Mouse (Mus musculus) embryo, embryonic 11.5 days (tissue): Measurements from ENCODE around the gene Snx5.

ENCODE experiments used
- DNase-seq: peaks from one replicate; pipeline ENCODE4 v3.0.0-alpha.2; 2012; ENCODE audit warnings: low read depth, low spot score

Snx5 gene

GRCm38 (mm10) chr2:144270507-144271420, at the start of gene Snx5, which contains the start of gene Mgme1:
Gene Snx5, minus strand, starts transcription at chr2:144270906.
Gene Mgme1, plus strand, starts transcription at chr2:144270663.
- peak; percentile 92 for DNase-seq

GRCm38 (mm10) chr2:144311372-144311771, 40.7 kb upstream of the Snx5 start:
- no peak for DNase-seq

GRCm38 (mm10) chr2:144310273-144310672, 39.6 kb upstream of the Snx5 start:
- no peak for DNase-seq

- DNase-seq = no peak
These were observed 37.9 kb upstream of the Snx5 start for GRCm38 (mm10) chr2:144308561-144308960.

GRCm38 (mm10) chr2:144305721-144306294, 35.1 kb upstream of the Snx5 start:
- no peak for DNase-seq

GRCm38 (mm10) chr2:144301101-144301500, 30.4 kb upstream of the Snx5 start:
- no peak for DNase-seq

GRCm38 (mm10) chr2:144299749-144300669, 29.3 kb upstream of the Snx5 start:
- no peak for DNase-seq

GRCm38 (mm10) chr2:144295145-144295735, 24.5 kb upstream of the Snx5 start:
- no peak for DNase-seq

GRCm38 (mm10) chr2:144291600-144292305, 21.0 kb upstream of the Snx5 start:
- no peak for DNase-seq

- DNase-seq = no peak
These were observed 19.6 kb upstream of the Snx5 start for GRCm38 (mm10) chr2:144290321-144290720.

- no peak for DNase-seq
These were observed 10.7 kb upstream of the Snx5 start for GRCm38 (mm10) chr2:144281417-144281816.

GRCm38 (mm10) chr2:144280568-144280967, 9.9 kb upstream of the Snx5 start:
- DNase-seq = no peak

- DNase-seq = no peak
These were observed 9.0 kb upstream of the Snx5 start for GRCm38 (mm10) chr2:144279742-144280141.

GRCm38 (mm10) chr2:144276885-144277284, 6.2 kb upstream of the Snx5 start:
- no peak for DNase-seq

- DNase-seq = no peak
These were observed 4.0 kb upstream of the Snx5 start for GRCm38 (mm10) chr2:144274741-144275140.

- no peak for DNase-seq
These were observed 1.4 kb upstream of the Snx5 start for GRCm38 (mm10) chr2:144272088-144272487.

GRCm38 (mm10) chr2:144269679-144270475, 829 bp downstream of the Snx5 start:
- peak; percentile 24 for DNase-seq

GRCm38 (mm10) chr2:144269306-144269650, 1.4 kb downstream of the Snx5 start:
- no peak for DNase-seq

- no peak for DNase-seq
These were observed 2.0 kb downstream of the Snx5 start for GRCm38 (mm10) chr2:144268446-144269305.
